Mouse (Mus musculus): ENCODE measurements at regions not wholly inside any gene's neighbourhood (a gene's known extent, or its start where the extent isn't known, plus 50 kb on each side); places are given as distances from the start of the nearest gene placed in this dataset.

GRCm38 (mm10) chr2:22044949-22045348 lies 182.4 kb upstream of the Myo3a start:
- H3ac ChIP-seq (ENCODE audit: control insufficient read depth, insufficient read length) = no peak overlapping the region
- no peaks in the 10 kb centered on the region for H3K36me3 ChIP-seq (ENCODE audit: control insufficient read depth, insufficient read depth)
- no peaks in the 10 kb centered on the region for H3K79me2 ChIP-seq (ENCODE audit: control insufficient read depth, insufficient read depth)
- TF ChIP-seq MAX (IDR thresholded peaks at IDR 0.05; ENCODE audit: low read depth) (no peak), TCF3 (IDR thresholded peaks at IDR 0.05; ENCODE audit: insufficient read length, low read depth) (no peak), REST (IDR thresholded peaks at IDR 0.05; ENCODE audit: insufficient read depth, insufficient read length) (no peak), USF1 (IDR thresholded peaks at IDR 0.05; ENCODE audit: low read depth) (no peak), MYOG (IDR thresholded peaks at IDR 0.05; ENCODE audit: control insufficient read depth in 1 of 3, insufficient read depth in 1 of 3, insufficient read length in 2 of 3, low read depth in 2 of 3) (no peak), E2F4 (IDR thresholded peaks at IDR 0.05; ENCODE audit: insufficient read depth) (no peak), TCF12 (IDR thresholded peaks at IDR 0.05; ENCODE audit: insufficient read depth, poor library complexity, severe bottlenecking) (no peak)
- H3K4me3 ChIP-seq = no peak overlapping the region
- H3K4me2 ChIP-seq (ENCODE audit: low read depth) = no peak overlapping the region
- H3K27me3 ChIP-seq (ENCODE audit: control insufficient read depth, insufficient read depth, insufficient read length) = no peaks in the 10 kb centered on the region

GRCm38 (mm10) chr2:22047465-22047864 lies 179.8 kb upstream of the Myo3a start:
- no peak for TF ChIP-seq REST (IDR thresholded peaks at IDR 0.05; ENCODE audit: insufficient read depth, insufficient read length)
- TF ChIP-seq USF1 (IDR thresholded peaks at IDR 0.05; ENCODE audit: low read depth) = no peak
- TF ChIP-seq MAX (IDR thresholded peaks at IDR 0.05; ENCODE audit: low read depth) = no peak
- TF ChIP-seq TCF3 (IDR thresholded peaks at IDR 0.05; ENCODE audit: insufficient read length, low read depth) = no peak
- TF ChIP-seq E2F4 (IDR thresholded peaks at IDR 0.05; ENCODE audit: insufficient read depth) = no peak
- no peak for TF ChIP-seq TCF12 (IDR thresholded peaks at IDR 0.05; ENCODE audit: insufficient read depth, poor library complexity, severe bottlenecking)
- TF ChIP-seq CEBPB (IDR thresholded peaks at IDR 0.05; ENCODE audit: insufficient read depth, poor library complexity, severe bottlenecking) = no peak
- no peak for TF ChIP-seq POLR2AphosphoS2 (IDR thresholded peaks at IDR 0.05; ENCODE audit: insufficient read length, low read depth)
- no peak for TF ChIP-seq POLR2A (IDR thresholded peaks at IDR 0.05; ENCODE audit: insufficient read length, low read depth)
- TF ChIP-seq MYOG (IDR thresholded peaks at IDR 0.05; ENCODE audit: control insufficient read depth in 1 of 3, insufficient read depth in 1 of 3, insufficient read length in 2 of 3, low read depth in 2 of 3) = no peak
- no peak for TF ChIP-seq SRF (IDR thresholded peaks at IDR 0.05; ENCODE audit: control insufficient read depth, insufficient read length, low read depth)
- TF ChIP-seq MYOD1 (IDR thresholded peaks at IDR 0.05; ENCODE audit: control insufficient read depth in 1 of 3, insufficient read length in 2 of 3, low read depth in 2 of 3) = no peak
- H3K36me3 ChIP-seq (ENCODE audit: control insufficient read depth, insufficient read depth) = no peaks in the 10 kb centered on the region
- no peaks in the 10 kb centered on the region for H3K27me3 ChIP-seq (ENCODE audit: control insufficient read depth, insufficient read depth, insufficient read length)
- H3K79me2 ChIP-seq (ENCODE audit: control insufficient read depth, insufficient read depth) = no peaks in the 10 kb centered on the region
- H3ac ChIP-seq (ENCODE audit: control insufficient read depth, insufficient read length) = no peak overlapping the region
- H3K4me2 ChIP-seq (ENCODE audit: low read depth) = no peak overlapping the region
- no peak overlapping the region for H3K4me3 ChIP-seq

GRCm38 (mm10) chr2:22066535-22066934 lies 160.8 kb upstream of the Myo3a start:
- no peaks in the 10 kb centered on the region for H3K27me3 ChIP-seq (ENCODE audit: control insufficient read depth, insufficient read depth, insufficient read length)
- H3K79me2 ChIP-seq (ENCODE audit: control insufficient read depth, insufficient read depth) = no peaks in the 10 kb centered on the region
- no peak overlapping the region for H3K4me3 ChIP-seq
- no peak for TF ChIP-seq MYOD1 (IDR thresholded peaks at IDR 0.05; ENCODE audit: control insufficient read depth in 1 of 3, insufficient read length in 2 of 3, low read depth in 2 of 3)
- no peak for TF ChIP-seq MAX (IDR thresholded peaks at IDR 0.05; ENCODE audit: low read depth)
- no peak for TF ChIP-seq MYOG (IDR thresholded peaks at IDR 0.05; ENCODE audit: control insufficient read depth in 1 of 3, insufficient read depth in 1 of 3, insufficient read length in 2 of 3, low read depth in 2 of 3)
- TF ChIP-seq REST (IDR thresholded peaks at IDR 0.05; ENCODE audit: insufficient read depth, insufficient read length) = no peak
- TF ChIP-seq POLR2AphosphoS2 (IDR thresholded peaks at IDR 0.05; ENCODE audit: insufficient read length, low read depth) = no peak
- no peak for TF ChIP-seq TCF3 (IDR thresholded peaks at IDR 0.05; ENCODE audit: insufficient read length, low read depth)
- no peak for TF ChIP-seq TCF12 (IDR thresholded peaks at IDR 0.05; ENCODE audit: insufficient read depth, poor library complexity, severe bottlenecking)
- TF ChIP-seq CEBPB (IDR thresholded peaks at IDR 0.05; ENCODE audit: insufficient read depth, poor library complexity, severe bottlenecking) = no peak
- no peak for TF ChIP-seq USF1 (IDR thresholded peaks at IDR 0.05; ENCODE audit: low read depth)
- no peak for TF ChIP-seq SRF (IDR thresholded peaks at IDR 0.05; ENCODE audit: control insufficient read depth, insufficient read length, low read depth)
- TF ChIP-seq E2F4 (IDR thresholded peaks at IDR 0.05; ENCODE audit: insufficient read depth) = no peak
- TF ChIP-seq POLR2A (IDR thresholded peaks at IDR 0.05; ENCODE audit: insufficient read length, low read depth) = no peak
- no peak overlapping the region for H3ac ChIP-seq (ENCODE audit: control insufficient read depth, insufficient read length)
- no peak overlapping the region for H3K4me2 ChIP-seq (ENCODE audit: low read depth)
- no peaks in the 10 kb centered on the region for H3K36me3 ChIP-seq (ENCODE audit: control insufficient read depth, insufficient read depth)

- no peak overlapping the region for H3ac ChIP-seq (ENCODE audit: control insufficient read depth, insufficient read length)
- TF ChIP-seq USF1 (IDR thresholded peaks at IDR 0.05; ENCODE audit: low read depth) (no peak), REST (IDR thresholded peaks at IDR 0.05; ENCODE audit: insufficient read depth, insufficient read length) (no peak), TCF3 (IDR thresholded peaks at IDR 0.05; ENCODE audit: insufficient read length, low read depth) (no peak), SRF (IDR thresholded peaks at IDR 0.05; ENCODE audit: control insufficient read depth, insufficient read length, low read depth) (no peak), POLR2AphosphoS2 (IDR thresholded peaks at IDR 0.05; ENCODE audit: insufficient read length, low read depth) (no peak), MYOD1 (IDR thresholded peaks at IDR 0.05; ENCODE audit: control insufficient read depth in 1 of 3, insufficient read length in 2 of 3, low read depth in 2 of 3) (no peak), POLR2A (IDR thresholded peaks at IDR 0.05; ENCODE audit: insufficient read length, low read depth) (no peak), MYOG (IDR thresholded peaks at IDR 0.05; ENCODE audit: control insufficient read depth in 1 of 3, insufficient read depth in 1 of 3, insufficient read length in 2 of 3, low read depth in 2 of 3) (no peak), E2F4 (IDR thresholded peaks at IDR 0.05; ENCODE audit: insufficient read depth) (no peak), TCF12 (IDR thresholded peaks at IDR 0.05; ENCODE audit: insufficient read depth, poor library complexity, severe bottlenecking) (no peak), MAX (IDR thresholded peaks at IDR 0.05; ENCODE audit: low read depth) (no peak), CEBPB (IDR thresholded peaks at IDR 0.05; ENCODE audit: insufficient read depth, poor library complexity, severe bottlenecking) (no peak)
- no peak overlapping the region for H3K4me2 ChIP-seq (ENCODE audit: low read depth)
- H3K36me3 ChIP-seq (ENCODE audit: control insufficient read depth, insufficient read depth) = no peaks in the 10 kb centered on the region
- no peak overlapping the region for H3K4me3 ChIP-seq
- no peaks in the 10 kb centered on the region for H3K79me2 ChIP-seq (ENCODE audit: control insufficient read depth, insufficient read depth)
- H3K27me3 ChIP-seq (ENCODE audit: control insufficient read depth, insufficient read depth, insufficient read length) = no peaks in the 10 kb centered on the region
Measured at GRCm38 (mm10) chr2:22096848-22097247, 130.5 kb upstream of the Myo3a start.

Measured in myocyte (in vitro differentiated cells).